Mouse (Mus musculus) right cerebral cortex, postnatal 25 days (tissue): ENCODE results near the gene Hist1h2ad.
"Not testable (repeated sequence)": the region's sequence is repeated elsewhere in the genome, so short reads cannot be mapped to it uniquely, and the experiment has no call there.

Experiments
- DNase-seq: peaks from one replicate; pipeline ENCODE4 v3.0.0; 2022

Hist1h2ad gene

GRCm38 (mm10) chr13:23570261-23571021 lies 3.7 kb upstream of the Hist1h2ad start:
- DNase-seq: not testable (repeated sequence)

- peak; percentile 80 for DNase-seq
Observed at GRCm38 (mm10) chr13:23571022-23571503, 3.1 kb upstream of the Hist1h2ad start, which contains the start of the genes Hist1h2ae and Hist1h2bg. Gene Hist1h2ae, minus strand, starts transcription at chr13:23571220. Gene Hist1h2bg, plus strand, starts transcription at chr13:23571396.

- not testable (repeated sequence) for DNase-seq
Observed at GRCm38 (mm10) chr13:23571504-23572217, 2.5 kb upstream of the Hist1h2ad start.

GRCm38 (mm10) chr13:23572218-23573033 lies 1.8 kb upstream of the Hist1h2ad start:
- no peak for DNase-seq

- not testable (repeated sequence) for DNase-seq
Observed at GRCm38 (mm10) chr13:23573034-23573897, 915 bp upstream of the Hist1h2ad start.

GRCm38 (mm10) chr13:23574546-23575170 lies 477 bp downstream of the Hist1h2ad start:
- not testable (repeated sequence) for DNase-seq

- DNase-seq: peak; percentile 60
Observed at GRCm38 (mm10) chr13:23575271-23575851, 1.2 kb downstream of the Hist1h2ad start, which contains the start of gene Hist1h3d. Gene Hist1h3d, plus strand, starts transcription at chr13:23575763.

GRCm38 (mm10) chr13:23575864-23576313 lies 1.7 kb downstream of the Hist1h2ad start:
- not testable (repeated sequence) for DNase-seq

GRCm38 (mm10) chr13:23576351-23576881 lies 2.2 kb downstream of the Hist1h2ad start:
- no peak for DNase-seq

GRCm38 (mm10) chr13:23576906-23577639 lies 2.9 kb downstream of the Hist1h2ad start:
- no peak for DNase-seq

GRCm38 (mm10) chr13:23577835-23578234 lies 3.7 kb downstream of the Hist1h2ad start:
- no peak for DNase-seq

- peak; percentile 95 for DNase-seq
Observed at GRCm38 (mm10) chr13:23581408-23582218, 7.4 kb downstream of the Hist1h2ad start, which contains the start of gene Hist1h4d. Gene Hist1h4d, plus strand, starts transcription at chr13:23581598.

GRCm38 (mm10) chr13:23582219-23583056 lies 8.3 kb downstream of the Hist1h2ad start:
- no peak for DNase-seq

- no peak for DNase-seq
Observed at GRCm38 (mm10) chr13:23583387-23584068, 9.3 kb downstream of the Hist1h2ad start.

- DNase-seq: no peak
Observed at GRCm38 (mm10) chr13:23584331-23584730, 10.2 kb downstream of the Hist1h2ad start.

GRCm38 (mm10) chr13:23585029-23585441 lies 10.9 kb downstream of the Hist1h2ad start:
- DNase-seq: peak; percentile 70
